Mouse (Mus musculus) forebrain, embryonic 12.5 days (tissue): ENCODE measurements around the gene Klf11. TPM values are rescaled to one million over a fixed set of nuclear protein-coding genes. Genes with fewer than 3 reads are reported as not detected.
A peak's percentile ranks its signal among the peaks of the same experiment; 100 is the strongest.

Experiments used
- ATAC-seq: fragments of 200-750 bp; cut with Nextera tagmentation; 2 replicates; pipeline ENCODE4 v1.8.0; 2017; ENCODE audit warnings: moderate TSS enrichment; ENCODE audit not compliant: low FRiP score
- H3K27ac ChIP-seq: fragments of 300-500 bp; sonication (generic); 2 replicates; pipeline ENCODE4 v1.5.1; 2016; ENCODE audit warnings: mild to moderate bottlenecking
- H3K27me3 ChIP-seq: fragments of 300-500 bp; sonication (generic); 2 replicates; pipeline ENCODE4 v1.6.1; 2016; ENCODE audit warnings: mild to moderate bottlenecking
- H3K36me3 ChIP-seq: fragments of 300-500 bp; sonication (generic); replicated peaks from 2 replicates; pipeline ENCODE4 v1.6.1; 2016; ENCODE audit warnings: mild to moderate bottlenecking
- H3K4me1 ChIP-seq: fragments of 300-500 bp; sonication (generic); 2 replicates; pipeline ENCODE4 v1.6.1; 2016
- H3K4me2 ChIP-seq: fragments of 300-500 bp; sonication (generic); 2 replicates; pipeline ENCODE4 v1.6.1; 2016; ENCODE audit warnings: mild to moderate bottlenecking, moderate library complexity
- H3K4me3 ChIP-seq: fragments of 300-500 bp; sonication (generic); replicated peaks from 2 replicates; pipeline ENCODE4 v1.5.1; 2016; ENCODE audit warnings: mild to moderate bottlenecking
- H3K9ac ChIP-seq: fragments of 300-500 bp; sonication (generic); 2 replicates; pipeline ENCODE4 v1.6.1; 2016; ENCODE audit warnings: mild to moderate bottlenecking
- H3K9me3 ChIP-seq: fragments of 300-500 bp; sonication (generic); 2 replicates; pipeline ENCODE4 v1.6.1; 2016
- WGBS: fragments of 180-500 bp; shearing (Covaris S2); methylation state at CpG from one replicate; pipeline ENCODE4 v1.1.7; 2016; 5-methylcytosine and 5-hydroxymethylcytosine counted together
- polyA plus RNA-seq: library from polyadenylated mRNA; unstranded; fragments of >200 nt; fragmentation: Nextera tagmentation; extraction: Ambion mirVana; gene quantifications from 2 replicates; pipeline ENCODE4 v1.2.1, GENCODE M21; 2016

The Klf11 gene
- polyA plus RNA-seq, 1 experiment from 2014 or later: 15.4 TPM

GRCm38 (mm10) chr12:24658998-24659397 is 7.9 kb downstream of the Klf11 start:
- Histone ChIP-seq H3K4me2 (no peak overlapping the region), H3K27me3 (no peaks in the 10 kb centered on the region), H3K4me1 (peaks cover 17% of the 10 kb centered on the region), H3K9ac (no peak overlapping the region), H3K9me3 (no peaks in the 10 kb centered on the region), H3K36me3 (peaks cover 73% of the 10 kb centered on the region), H3K4me3 (no peak overlapping the region), H3K27ac (no peak overlapping the region)
- ATAC-seq: no peak
- WGBS: 90% methylated on average over 4 of the region's 4 CpGs

- no peak for ATAC-seq
- peaks cover 64% of the 10 kb centered on the region for H3K36me3 ChIP-seq
- H3K27ac ChIP-seq: no peak overlapping the region
- H3K9ac ChIP-seq: no peak overlapping the region
- no peak overlapping the region for H3K4me3 ChIP-seq
- H3K9me3 ChIP-seq: no peaks in the 10 kb centered on the region
- WGBS: 94% methylated on average over 9 of the region's 9 CpGs
- H3K27me3 ChIP-seq: no peaks in the 10 kb centered on the region
- H3K4me1 ChIP-seq: peaks cover 17% of the 10 kb centered on the region
- no peak overlapping the region for H3K4me2 ChIP-seq
Measured at GRCm38 (mm10) chr12:24659923-24660322, 8.8 kb downstream of the Klf11 start.

- H3K9ac ChIP-seq: no peak overlapping the region
- ATAC-seq: no peak
- H3K9me3 ChIP-seq: no peaks in the 10 kb centered on the region
- no peaks in the 10 kb centered on the region for H3K27me3 ChIP-seq
- H3K27ac ChIP-seq: no peak overlapping the region
- WGBS: 87% methylated on average over 4 of the region's 4 CpGs
- H3K4me3 ChIP-seq: no peak overlapping the region
- H3K4me1 ChIP-seq: peaks cover 13% of the 10 kb centered on the region
- peaks cover 52% of the 10 kb centered on the region for H3K36me3 ChIP-seq
- H3K4me2 ChIP-seq: no peak overlapping the region
Measured at GRCm38 (mm10) chr12:24661100-24661499, 10.0 kb downstream of the Klf11 start.

GRCm38 (mm10) chr12:24662131-24662530 is 11.1 kb downstream of the Klf11 start:
- no peak for ATAC-seq
- H3K9me3 ChIP-seq: no peaks in the 10 kb centered on the region
- H3K4me3 ChIP-seq: no peak overlapping the region
- H3K4me2 ChIP-seq: no peak overlapping the region
- H3K4me1 ChIP-seq: peaks cover 4% of the 10 kb centered on the region; the same call in 1 of the 2 replicates
- no peaks in the 10 kb centered on the region for H3K27me3 ChIP-seq
- no peak overlapping the region for H3K27ac ChIP-seq
- no peak overlapping the region for H3K9ac ChIP-seq
- peaks cover 49% of the 10 kb centered on the region for H3K36me3 ChIP-seq
- 93% methylated on average over 5 of the region's 5 CpGs for WGBS

GRCm38 (mm10) chr12:24680096-24680491 is 29.0 kb downstream of the Klf11 start:
- peaks cover 17% of the 10 kb centered on the region for H3K4me1 ChIP-seq
- ATAC-seq: no peak
- H3K4me3 ChIP-seq: peak overlapping the region; percentile 60
- H3K9ac ChIP-seq: no peak overlapping the region
- no peaks in the 10 kb centered on the region for H3K9me3 ChIP-seq
- WGBS: 22% methylated on average over 9 of the region's 9 CpGs
- peaks cover 52% of the 10 kb centered on the region for H3K27me3 ChIP-seq
- H3K27ac ChIP-seq: no peak overlapping the region
- peak overlapping the region; percentile 92 for H3K4me2 ChIP-seq
- H3K36me3 ChIP-seq: no peaks in the 10 kb centered on the region

- peak overlapping the region; percentile 69 for H3K9ac ChIP-seq
- WGBS: under 1% methylated on average over 55 of the region's 61 CpGs
- H3K4me3 ChIP-seq: peak overlapping the region; percentile 60
- H3K9me3 ChIP-seq: no peaks in the 10 kb centered on the region
- H3K27ac ChIP-seq: 0 out of 2 replicates have a peak overlapping the region, but pooled peaks have one; percentile 13
- H3K36me3 ChIP-seq: no peaks in the 10 kb centered on the region
- ATAC-seq: peak; percentile 83
- peaks cover 52% of the 10 kb centered on the region for H3K27me3 ChIP-seq
- H3K4me2 ChIP-seq: peak overlapping the region; percentile 92
- peaks cover 17% of the 10 kb centered on the region for H3K4me1 ChIP-seq
Measured at GRCm38 (mm10) chr12:24680492-24681285, 29.6 kb downstream of the Klf11 start.

- peak; percentile 44 for ATAC-seq
- WGBS: 3% methylated on average over 20 of the region's 20 CpGs
- Histone ChIP-seq H3K9ac (peak within 1 kb of the TSS; percentile 69), H3K9me3 (no peaks in the 10 kb centered on the region), H3K36me3 (no peaks in the 10 kb centered on the region), H3K27me3 (peaks cover 52% of the 10 kb centered on the region), H3K27ac (0 out of 2 replicates have a peak within 1 kb of the TSS, but pooled peaks have one; percentile 13), H3K4me1 (peaks cover 17% of the 10 kb centered on the region), H3K4me2 (peak within 1 kb of the TSS; percentile 92), H3K4me3 (peak within 1 kb of the TSS; percentile 60)
Measured at GRCm38 (mm10) chr12:24681286-24682023, 30.4 kb downstream of the Klf11 start, which contains the start of gene Cys1. Gene Cys1 (minus strand): TSS chr12:24681813.

- Histone ChIP-seq H3K9ac (no peak overlapping the region), H3K27me3 (peaks cover 52% of the 10 kb centered on the region), H3K9me3 (no peaks in the 10 kb centered on the region), H3K4me2 (no peak overlapping the region), H3K4me3 (no peak overlapping the region), H3K36me3 (no peaks in the 10 kb centered on the region), H3K27ac (no peak overlapping the region), H3K4me1 (peaks cover 17% of the 10 kb centered on the region)
- WGBS: 53% methylated on average over 8 of the region's 8 CpGs
- ATAC-seq: no peak
Measured at GRCm38 (mm10) chr12:24682563-24682962, 31.5 kb downstream of the Klf11 start.

- Histone ChIP-seq H3K4me3 (no peak overlapping the region), H3K4me2 (no peak overlapping the region), H3K27ac (no peak overlapping the region), H3K9ac (no peak overlapping the region), H3K27me3 (peaks cover 52% of the 10 kb centered on the region), H3K36me3 (no peaks in the 10 kb centered on the region), H3K9me3 (no peaks in the 10 kb centered on the region), H3K4me1 (peaks cover 17% of the 10 kb centered on the region)
- ATAC-seq: no peak
- 76% methylated on average over 7 of the region's 7 CpGs for WGBS
Measured at GRCm38 (mm10) chr12:24683461-24683860, 32.4 kb downstream of the Klf11 start.

GRCm38 (mm10) chr12:24686038-24686695 is 35.1 kb downstream of the Klf11 start:
- no peak for ATAC-seq
- Histone ChIP-seq H3K36me3 (no peaks in the 10 kb centered on the region), H3K27me3 (peaks cover 29% of the 10 kb centered on the region), H3K4me2 (no peak overlapping the region), H3K4me3 (no peak overlapping the region), H3K9me3 (no peaks in the 10 kb centered on the region), H3K4me1 (peaks cover 9% of the 10 kb centered on the region), H3K9ac (no peak overlapping the region), H3K27ac (no peak overlapping the region)
- WGBS: 80% methylated on average over 6 of the region's 6 CpGs

GRCm38 (mm10) chr12:24686696-24687346 is 35.7 kb downstream of the Klf11 start:
- Histone ChIP-seq H3K4me3 (no peak overlapping the region), H3K4me1 (peaks cover 3% of the 10 kb centered on the region; the same call in 1 of the 2 replicates), H3K27ac (no peak overlapping the region), H3K27me3 (peaks cover 23% of the 10 kb centered on the region), H3K36me3 (no peaks in the 10 kb centered on the region), H3K9me3 (no peaks in the 10 kb centered on the region), H3K4me2 (no peak overlapping the region), H3K9ac (no peak overlapping the region)
- ATAC-seq: no peak
- WGBS: 79% methylated on average over 11 of the region's 11 CpGs

GRCm38 (mm10) chr12:24690351-24690750 is 39.3 kb downstream of the Klf11 start:
- 83% methylated on average over 3 of the region's 3 CpGs for WGBS
- H3K27ac ChIP-seq: no peak overlapping the region
- no peaks in the 10 kb centered on the region for H3K9me3 ChIP-seq

More at GRCm38 (mm10) chr12:24690351-24690750, 39.3 kb downstream of the Klf11 start:
- Histone ChIP-seq H3K9ac (no peak overlapping the region), H3K36me3 (no peaks in the 10 kb centered on the region), H3K27me3 (no peaks in the 10 kb centered on the region), H3K4me1 (no peaks in the 10 kb centered on the region), H3K4me3 (no peak overlapping the region), H3K4me2 (no peak overlapping the region)
- ATAC-seq: no peak
